Comparison of ENCODE assay signal across 27 mouse cellular contexts in the genomic region with DNA sequence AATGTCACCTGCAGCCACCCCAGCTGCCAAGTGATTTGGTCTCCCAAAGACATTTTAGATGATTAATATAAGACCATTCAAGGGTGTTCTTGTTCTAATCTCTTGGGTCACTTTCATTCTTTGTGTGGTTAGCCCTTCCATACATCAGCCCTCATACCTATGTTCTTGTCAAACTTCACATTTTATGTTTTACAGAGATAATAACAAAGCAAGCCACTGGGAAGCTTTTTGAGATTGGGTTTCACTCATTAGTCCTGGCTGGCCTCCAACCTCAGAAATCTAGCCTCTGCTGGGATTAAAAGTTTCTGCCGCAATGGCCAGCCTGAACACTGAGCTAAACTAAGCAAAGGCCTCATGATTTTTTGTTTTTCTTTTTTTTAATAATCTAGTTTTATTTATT. TPM values are rescaled to one million over a fixed set of nuclear protein-coding genes. Genes with fewer than 3 reads are reported as not detected.
DNase-seq lines count a peak whose midpoint lies in the region; ATAC-seq lines count a peak whose summit lies in the region.
"Had no signal": no experiment of that assay in that cellular context is flagged by ENCODE, and none has a peak within 500 bp of the region (broad histone marks: within the 10 kb centered on the region; RNA-seq: fewer than 3 reads in every experiment).

No protein-coding gene starts in this region.

- DNase-seq in hindbrain, embryonic 14.5 days (ENCODE audit: low spot score): no peak
- no peak for DNase-seq in midbrain, embryonic 10.5 days (ENCODE audit: low spot score)
- peak; percentile 69 for DNase-seq in embryonic facial prominence, embryonic 14.5 days (ENCODE audit: low spot score)
- DNase-seq in adrenal gland, postnatal 14 days: no peak
- DNase-seq: adrenal gland, adult 2 months; adrenal gland, postnatal 25 days; cerebellum, adult 11-12 months; cerebellum, adult 8-10 months; cerebellum, postnatal 36 days; embryo, embryonic 11 days; gastrocnemius, postnatal 10 days; gastrocnemius, postnatal 36 days; heart, postnatal 10 days; heart, postnatal 36 days had no signal

- H3K27ac ChIP-seq in hindbrain, embryonic 13.5 days: 0 out of 2 replicates have a peak overlapping the region, but pooled peaks have one; percentile 55
- no peak overlapping the region for H3K27ac ChIP-seq in hindbrain, embryonic 14.5 days
- 0 out of 2 replicates have a peak overlapping the region, but pooled peaks have one; percentile 4 for H3K27ac ChIP-seq in midbrain, embryonic 12.5 days (replicated peaks)
- no peak overlapping the region for H3K27ac ChIP-seq in midbrain, embryonic 10.5 days (replicated peaks)
- H3K27ac ChIP-seq in embryonic facial prominence, embryonic 14.5 days (replicated peaks; ENCODE audit: low read depth, low read length): no peak overlapping the region; the same call in 1 of the 2 replicates
- no peak overlapping the region for H3K27ac ChIP-seq in kidney, embryonic 15.5 days
- H3K27ac ChIP-seq: heart, embryonic 15.5 days; hindbrain, embryonic 10.5 days had no signal

- peaks cover 27% of the 10 kb centered on the region for H3K36me3 ChIP-seq in hindbrain, embryonic 13.5 days
- H3K36me3 ChIP-seq in hindbrain, embryonic 14.5 days (replicated peaks; ENCODE audit: control insufficient read depth, insufficient read depth): peaks cover 31% of the 10 kb centered on the region
- H3K36me3 ChIP-seq in midbrain, embryonic 12.5 days: peaks cover 24% of the 10 kb centered on the region
- peaks cover 46% of the 10 kb centered on the region for H3K36me3 ChIP-seq in midbrain, embryonic 10.5 days
- peaks cover 34% of the 10 kb centered on the region for H3K36me3 ChIP-seq in embryonic facial prominence, embryonic 14.5 days (ENCODE audit: control insufficient read depth, insufficient read depth, low read length)
- H3K36me3 ChIP-seq in kidney, embryonic 15.5 days: peaks cover 31% of the 10 kb centered on the region

- 89% methylated on average over 1 of the region's 1 CpGs for WGBS in hindbrain, embryonic 13.5 days
- WGBS in hindbrain, embryonic 14.5 days: 85% methylated on average over 1 of the region's 1 CpGs
- 86% methylated on average over 1 of the region's 1 CpGs for WGBS in midbrain, embryonic 12.5 days
- WGBS in midbrain, embryonic 10.5 days: 87% methylated on average over 1 of the region's 1 CpGs
- WGBS in embryonic facial prominence, embryonic 14.5 days: 34% methylated on average over 1 of the region's 1 CpGs
- WGBS in kidney, embryonic 15.5 days: 78% methylated on average over 1 of the region's 1 CpGs

- no peak overlapping the region for H3K9ac ChIP-seq in hindbrain, embryonic 13.5 days
- H3K9ac ChIP-seq in hindbrain, embryonic 14.5 days: no peak overlapping the region
- H3K9ac ChIP-seq in midbrain, embryonic 12.5 days (replicated peaks): no peak overlapping the region
- no peak overlapping the region for H3K9ac ChIP-seq in embryonic facial prominence, embryonic 14.5 days (ENCODE audit: low read depth, low read length)
- H3K9ac ChIP-seq in kidney, embryonic 15.5 days: no peak overlapping the region
- H3K9ac ChIP-seq: forebrain, embryonic 13.5 days; heart, embryonic 12.5 days; heart, embryonic 15.5 days; hindbrain, embryonic 15.5 days had no signal

- H3K27me3 ChIP-seq in hindbrain, embryonic 13.5 days: no peaks in the 10 kb centered on the region
- no peaks in the 10 kb centered on the region for H3K27me3 ChIP-seq in hindbrain, embryonic 14.5 days (ENCODE audit: control insufficient read depth, insufficient read depth, low read length)
- no peaks in the 10 kb centered on the region for H3K27me3 ChIP-seq in midbrain, embryonic 12.5 days
- H3K27me3 ChIP-seq in midbrain, embryonic 10.5 days (ENCODE audit: low read depth, poor library complexity, severe bottlenecking): no peaks in the 10 kb centered on the region
- H3K27me3 ChIP-seq in embryonic facial prominence, embryonic 14.5 days (replicated peaks; ENCODE audit: control insufficient read depth, insufficient read depth, low read length): no peaks in the 10 kb centered on the region
- no peaks in the 10 kb centered on the region for H3K27me3 ChIP-seq in kidney, embryonic 15.5 days
- H3K27me3 ChIP-seq: forebrain, embryonic 13.5 days; heart, embryonic 12.5 days; heart, embryonic 15.5 days; hindbrain, embryonic 15.5 days; Patski had no signal

- peaks cover 43% of the 10 kb centered on the region for H3K4me1 ChIP-seq in hindbrain, embryonic 13.5 days (replicated peaks)
- H3K4me1 ChIP-seq in hindbrain, embryonic 14.5 days (replicated peaks; ENCODE audit: control insufficient read depth, insufficient read depth, low read length): peaks cover 39% of the 10 kb centered on the region
- peaks cover 33% of the 10 kb centered on the region for H3K4me1 ChIP-seq in midbrain, embryonic 12.5 days
- H3K4me1 ChIP-seq in midbrain, embryonic 10.5 days: peaks cover 36% of the 10 kb centered on the region
- H3K4me1 ChIP-seq in embryonic facial prominence, embryonic 14.5 days (ENCODE audit: control insufficient read depth, insufficient read depth, low read length): peaks cover 9% of the 10 kb centered on the region; the same call in 1 of the 2 replicates
- peaks cover 53% of the 10 kb centered on the region for H3K4me1 ChIP-seq in kidney, embryonic 15.5 days

- H3K9me3 ChIP-seq in hindbrain, embryonic 13.5 days: no peaks in the 10 kb centered on the region
- H3K9me3 ChIP-seq in hindbrain, embryonic 14.5 days (ENCODE audit: control insufficient read depth, low read length): no peaks in the 10 kb centered on the region
- no peaks in the 10 kb centered on the region for H3K9me3 ChIP-seq in midbrain, embryonic 12.5 days
- no peaks in the 10 kb centered on the region for H3K9me3 ChIP-seq in midbrain, embryonic 10.5 days (replicated peaks)
- no peaks in the 10 kb centered on the region for H3K9me3 ChIP-seq in embryonic facial prominence, embryonic 14.5 days (ENCODE audit: control insufficient read depth, low read length)
- H3K9me3 ChIP-seq in kidney, embryonic 15.5 days (replicated peaks): no peaks in the 10 kb centered on the region
- H3K9me3 ChIP-seq: forebrain, embryonic 13.5 days; heart, embryonic 12.5 days; heart, embryonic 15.5 days; hindbrain, embryonic 10.5 days; hindbrain, embryonic 15.5 days had no signal

- ATAC-seq in hindbrain, embryonic 13.5 days (ENCODE audit: low FRiP score): no peak
- no peak for ATAC-seq in hindbrain, embryonic 14.5 days (ENCODE audit: low FRiP score)
- ATAC-seq in midbrain, embryonic 12.5 days (ENCODE audit: low FRiP score, low read depth): no peak
- ATAC-seq in embryonic facial prominence, embryonic 14.5 days (ENCODE audit: low read depth): no peak
- no peak for ATAC-seq in kidney, embryonic 15.5 days (replicated peaks; ENCODE audit: low FRiP score)
- ATAC-seq: CD4-positive, CD25-positive, alpha-beta regulatory T cell, adult 4 months; forebrain, embryonic 13.5 days; forebrain, embryonic 16.5 days; intestine, postnatal 0 days; Patski had no signal

- no peak overlapping the region for H3K4me2 ChIP-seq in hindbrain, embryonic 13.5 days
- H3K4me2 ChIP-seq in hindbrain, embryonic 14.5 days (replicated peaks): no peak overlapping the region
- no peak overlapping the region for H3K4me2 ChIP-seq in midbrain, embryonic 12.5 days (replicated peaks)
- no peak overlapping the region for H3K4me2 ChIP-seq in embryonic facial prominence, embryonic 14.5 days (ENCODE audit: low read depth, low read length)
- no peak overlapping the region for H3K4me2 ChIP-seq in kidney, embryonic 15.5 days
- H3K4me2 ChIP-seq: forebrain, embryonic 13.5 days; heart, embryonic 12.5 days; heart, embryonic 15.5 days; hindbrain, embryonic 15.5 days had no signal

- H3K4me3 ChIP-seq in hindbrain, embryonic 13.5 days: no peak overlapping the region
- H3K4me3 ChIP-seq in hindbrain, embryonic 14.5 days (replicated peaks; ENCODE audit: low read length): no peak overlapping the region
- no peak overlapping the region for H3K4me3 ChIP-seq in midbrain, embryonic 12.5 days
- H3K4me3 ChIP-seq in midbrain, embryonic 10.5 days: no peak overlapping the region
- H3K4me3 ChIP-seq in embryonic facial prominence, embryonic 14.5 days (ENCODE audit: low read depth, low read length): no peak overlapping the region
- no peak overlapping the region for H3K4me3 ChIP-seq in kidney, embryonic 15.5 days (replicated peaks)
- H3K4me3 ChIP-seq: erythroblast, embryonic 14.5 days; forebrain, embryonic 13.5 days; heart, embryonic 12.5 days; heart, embryonic 15.5 days; hindbrain, embryonic 10.5 days; hindbrain, embryonic 15.5 days had no signal

RNA-seq across cellular contexts. Expression of a gene that starts 3.6 kb away (rescaled TPM):
- 16.8 and 18.4 TPM in 2 replicates for polyA plus RNA-seq in hindbrain, embryonic 13.5 days (2015; fragmentation: Nextera tagmentation; extraction: Ambion mirVana)
- 25.6 and 29.5 TPM in 2 replicates for polyA plus RNA-seq in hindbrain, embryonic 14.5 days (2014; fragmentation: Nextera tagmentation; extraction: Ambion mirVana)
- 17.3 and 21.9 TPM in 2 replicates for polyA plus RNA-seq in midbrain, embryonic 12.5 days (2016; fragmentation: Nextera tagmentation; extraction: Ambion mirVana)
- polyA plus RNA-seq in midbrain, embryonic 10.5 days (2016; fragmentation: Nextera tagmentation; extraction: Ambion mirVana): 15.1 and 17.4 TPM in 2 replicates
- 22.1 and 25.0 TPM in 2 replicates for polyA plus RNA-seq in embryonic facial prominence, embryonic 14.5 days (2014; fragmentation: Nextera tagmentation; extraction: Ambion mirVana)
- polyA plus RNA-seq in kidney, embryonic 15.5 days (2015; fragmentation: Nextera tagmentation; extraction: Ambion mirVana): 20.2 and 21.6 TPM in 2 replicates
- total RNA-seq in adrenal gland, postnatal 14 days (2021): 11.6 and 12.9 TPM in 2 replicates

RNA-seq across cellular contexts. Expression of a gene that starts 27.6 kb away (rescaled TPM):
- polyA plus RNA-seq in hindbrain, embryonic 13.5 days (2015; fragmentation: Nextera tagmentation; extraction: Ambion mirVana): 15.7 and 17.6 TPM in 2 replicates
- 16.3 and 21.3 TPM in 2 replicates for polyA plus RNA-seq in hindbrain, embryonic 14.5 days (2014; fragmentation: Nextera tagmentation; extraction: Ambion mirVana)
- polyA plus RNA-seq in midbrain, embryonic 12.5 days (2016; fragmentation: Nextera tagmentation; extraction: Ambion mirVana): 15.2 and 16.3 TPM in 2 replicates
- 14.7 and 16.0 TPM in 2 replicates for polyA plus RNA-seq in midbrain, embryonic 10.5 days (2016; fragmentation: Nextera tagmentation; extraction: Ambion mirVana)
- 14.1 and 14.8 TPM in 2 replicates for polyA plus RNA-seq in embryonic facial prominence, embryonic 14.5 days (2014; fragmentation: Nextera tagmentation; extraction: Ambion mirVana)
- 18.6 and 18.7 TPM in 2 replicates for polyA plus RNA-seq in kidney, embryonic 15.5 days (2015; fragmentation: Nextera tagmentation; extraction: Ambion mirVana)
- 80.6 and 81.7 TPM in 2 replicates for total RNA-seq in adrenal gland, postnatal 14 days (2021)

RNA-seq across cellular contexts. Expression of a gene that starts 41.9 kb away (rescaled TPM):
- polyA plus RNA-seq in hindbrain, embryonic 13.5 days (2015; fragmentation: Nextera tagmentation; extraction: Ambion mirVana): 157 TPM in 2 replicates
- 120 and 125 TPM in 2 replicates for polyA plus RNA-seq in hindbrain, embryonic 14.5 days (2014; fragmentation: Nextera tagmentation; extraction: Ambion mirVana)
- polyA plus RNA-seq in midbrain, embryonic 12.5 days (2016; fragmentation: Nextera tagmentation; extraction: Ambion mirVana): 224 and 239 TPM in 2 replicates
- 152 and 162 TPM in 2 replicates for polyA plus RNA-seq in midbrain, embryonic 10.5 days (2016; fragmentation: Nextera tagmentation; extraction: Ambion mirVana)
- 94.2 and 104 TPM in 2 replicates for polyA plus RNA-seq in embryonic facial prominence, embryonic 14.5 days (2014; fragmentation: Nextera tagmentation; extraction: Ambion mirVana)
- polyA plus RNA-seq in kidney, embryonic 15.5 days (2015; fragmentation: Nextera tagmentation; extraction: Ambion mirVana): 118 and 125 TPM in 2 replicates
- total RNA-seq in adrenal gland, postnatal 14 days (2021): 69.2 and 78.4 TPM in 2 replicates

RNA-seq across cellular contexts. Expression of a gene that starts 59.4 kb away (rescaled TPM):
- polyA plus RNA-seq in hindbrain, embryonic 13.5 days (2015; fragmentation: Nextera tagmentation; extraction: Ambion mirVana): 56.8 and 58.1 TPM in 2 replicates
- 48.5 and 52.9 TPM in 2 replicates for polyA plus RNA-seq in hindbrain, embryonic 14.5 days (2014; fragmentation: Nextera tagmentation; extraction: Ambion mirVana)
- polyA plus RNA-seq in midbrain, embryonic 12.5 days (2016; fragmentation: Nextera tagmentation; extraction: Ambion mirVana): 90.3 and 91.8 TPM in 2 replicates
- 104 and 107 TPM in 2 replicates for polyA plus RNA-seq in midbrain, embryonic 10.5 days (2016; fragmentation: Nextera tagmentation; extraction: Ambion mirVana)
- 96.7 and 111 TPM in 2 replicates for polyA plus RNA-seq in embryonic facial prominence, embryonic 14.5 days (2014; fragmentation: Nextera tagmentation; extraction: Ambion mirVana)
- 82.1 and 84.4 TPM in 2 replicates for polyA plus RNA-seq in kidney, embryonic 15.5 days (2015; fragmentation: Nextera tagmentation; extraction: Ambion mirVana)
- total RNA-seq in adrenal gland, postnatal 14 days (2021): 61.2 and 64.9 TPM in 2 replicates

Comparison
In these comparisons a context has a peak if more than half of its experiments do, and no peak if none do; other contexts are left out.
1. H3K27ac ChIP-seq: peak in hindbrain, embryonic 13.5 days (single experiment) and midbrain, embryonic 12.5 days (single experiment); none in hindbrain, embryonic 14.5 days (single experiment), midbrain, embryonic 10.5 days (single experiment), embryonic facial prominence, embryonic 14.5 days (single experiment) and kidney, embryonic 15.5 days (single experiment).